Mouse (Mus musculus) embryonic facial prominence, embryonic 14.5 days (tissue): Measurements from ENCODE around the gene Eif3a. TPM values are rescaled to one million over a fixed set of nuclear protein-coding genes. Genes with fewer than 3 reads are reported as not detected.

Experiments used
- ATAC-seq: fragments of 200-750 bp; cut with Nextera tagmentation; 2 replicates; pipeline ENCODE4 v1.8.0; 2017; ENCODE audit warnings: low read depth, moderate number of reproducible peaks, moderate TSS enrichment
- DNase-seq: peaks from one replicate; pipeline ENCODE4 v3.0.0-alpha.2; 2015; ENCODE audit warnings: low spot score
- H3K27ac ChIP-seq: fragments of 300-500 bp; sonication (generic); replicated peaks from 2 replicates; pipeline ENCODE4 v1.5.1; 2014; ENCODE audit warnings: low read depth, mild to moderate bottlenecking, low read length, moderate library complexity
- H3K27me3 ChIP-seq: fragments of 300-500 bp; sonication (generic); replicated peaks from 2 replicates; pipeline ENCODE4 v1.6.1; 2014; ENCODE audit warnings: low read length; ENCODE audit not compliant: control insufficient read depth, insufficient read depth
- H3K36me3 ChIP-seq: fragments of 300-500 bp; sonication (generic); 2 replicates; pipeline ENCODE4 v1.6.1; 2014; ENCODE audit warnings: low read length, mixed read lengths; ENCODE audit not compliant: control insufficient read depth, insufficient read depth
- H3K4me1 ChIP-seq: fragments of 300-500 bp; sonication (generic); 2 replicates; pipeline ENCODE4 v1.6.1; 2014; ENCODE audit warnings: antibody characterized with exemption, low read length; ENCODE audit not compliant: control insufficient read depth, insufficient read depth
- H3K4me2 ChIP-seq: fragments of 300-500 bp; sonication (generic); 2 replicates; pipeline ENCODE4 v1.6.1; 2014; ENCODE audit warnings: low read depth, mild to moderate bottlenecking, low read length, moderate library complexity, mixed read lengths
- H3K4me3 ChIP-seq: fragments of 300-500 bp; sonication (generic); 2 replicates; pipeline ENCODE4 v1.5.1; 2014; ENCODE audit warnings: low read depth, mild to moderate bottlenecking, low read length
- H3K9ac ChIP-seq: fragments of 300-500 bp; sonication (generic); 2 replicates; pipeline ENCODE4 v1.6.1; 2014; ENCODE audit warnings: low read depth, mild to moderate bottlenecking, low read length, moderate library complexity, mixed read lengths
- H3K9me3 ChIP-seq: fragments of 300-500 bp; sonication (generic); 2 replicates; pipeline ENCODE4 v1.6.1; 2016; ENCODE audit warnings: low read length; ENCODE audit not compliant: control insufficient read depth
- WGBS: fragments of 180-500 bp; shearing (Covaris S2); extraction: QIAGEN DNeasy Blood & Tissue Kit; methylation state at CpG from one replicate; pipeline ENCODE4 v1.1.7; 2014; 5-methylcytosine and 5-hydroxymethylcytosine counted together
- polyA plus RNA-seq: library from polyadenylated mRNA; unstranded; fragments of >200 nt; fragmentation: Nextera tagmentation; extraction: Ambion mirVana; gene quantifications from 2 replicates; pipeline ENCODE4 v1.2.1, GENCODE M21; 2014

The Eif3a gene
- polyA plus RNA-seq, 1 experiment from 2014 or later = 165 TPM

GRCm38 (mm10) chr19:60755438-60756191, 34.8 kb downstream of the Eif3a start, which contains the start of gene Nanos1:
Nanos1 (plus strand) TSS chr19:60755987.
- Histone ChIP-seq H3K9me3 (no peaks in the 10 kb centered on the region), H3K4me1 (peaks cover 11% of the 10 kb centered on the region), H3K36me3 (peaks cover 10% of the 10 kb centered on the region; the same call in 1 of the 2 replicates), H3K4me2 (peak within 1 kb of the TSS; percentile 99), H3K9ac (peak within 1 kb of the TSS; percentile 71), H3K27ac (peak within 1 kb of the TSS; percentile 44), H3K27me3 (no peaks in the 10 kb centered on the region; the same call in 1 of the 2 replicates), H3K4me3 (peak within 1 kb of the TSS; percentile 77)
- DNase-seq (peak; percentile 94), ATAC-seq (peak; percentile 94)
- 3% methylated on average over 21 of the region's 58 CpGs for WGBS

GRCm38 (mm10) chr19:60747801-60748200, 42.7 kb downstream of the Eif3a start:
- H3K4me1 ChIP-seq = no peaks in the 10 kb centered on the region
- no peak for ATAC-seq
- no peak overlapping the region for H3K4me2 ChIP-seq
- no peaks in the 10 kb centered on the region for H3K36me3 ChIP-seq
- WGBS = 92% methylated on average over 1 of the region's 1 CpGs
- no peak overlapping the region for H3K27ac ChIP-seq
- no peaks in the 10 kb centered on the region for H3K9me3 ChIP-seq
- H3K27me3 ChIP-seq = no peaks in the 10 kb centered on the region
- no peak for DNase-seq
- no peak overlapping the region for H3K9ac ChIP-seq
- no peak overlapping the region for H3K4me3 ChIP-seq

GRCm38 (mm10) chr19:60743767-60744547, 46.5 kb downstream of the Eif3a start:
- WGBS = 66% methylated on average over 4 of the region's 5 CpGs
- Histone ChIP-seq H3K9me3 (no peaks in the 10 kb centered on the region), H3K27ac (no peak overlapping the region)

DNA sequence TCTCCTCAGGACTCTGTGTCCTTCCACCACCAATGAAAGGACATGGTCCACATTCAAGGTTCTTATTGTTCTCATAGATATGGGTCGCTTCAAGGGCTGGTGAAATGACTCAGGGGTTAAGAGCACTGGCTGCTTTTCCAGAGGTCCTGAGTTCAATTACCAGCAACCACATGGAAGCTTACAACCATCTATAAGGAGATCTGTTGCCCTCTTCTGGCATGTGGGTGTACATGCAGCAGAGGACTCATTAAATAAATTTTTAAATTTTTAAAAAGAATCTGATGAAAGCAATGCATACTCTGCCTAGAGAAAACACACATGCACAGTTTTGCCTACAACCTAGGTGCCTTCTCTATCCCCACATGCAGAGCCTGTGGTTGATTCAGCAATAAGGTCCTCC, 49.9 kb downstream of the Eif3a start:
- Histone ChIP-seq H3K4me2 (no peak overlapping the region), H3K36me3 (no peaks in the 10 kb centered on the region), H3K9ac (no peak overlapping the region), H3K27ac (no peak overlapping the region), H3K27me3 (no peaks in the 10 kb centered on the region), H3K4me3 (no peak overlapping the region), H3K9me3 (no peaks in the 10 kb centered on the region), H3K4me1 (no peaks in the 10 kb centered on the region)
- 61% methylated on average over 1 of the region's 1 CpGs for WGBS
- DNase-seq (no peak), ATAC-seq (no peak)

More at GRCm38 (mm10) chr19:60743767-60744547, 46.5 kb downstream of the Eif3a start:
- Histone ChIP-seq H3K4me2 (no peak overlapping the region), H3K36me3 (no peaks in the 10 kb centered on the region), H3K4me1 (no peaks in the 10 kb centered on the region), H3K27me3 (no peaks in the 10 kb centered on the region), H3K9ac (no peak overlapping the region), H3K4me3 (no peak overlapping the region)
- no peak for DNase-seq
- no peak for ATAC-seq

- H3K27ac ChIP-seq = no peak overlapping the region
- no peaks in the 10 kb centered on the region for H3K9me3 ChIP-seq
- ATAC-seq (no peak), DNase-seq (no peak)
- no peaks in the 10 kb centered on the region for H3K36me3 ChIP-seq
- no peak overlapping the region for H3K9ac ChIP-seq
- H3K4me3 ChIP-seq = no peak overlapping the region
- WGBS = 76% methylated on average over 1 of the region's 1 CpGs
- H3K27me3 ChIP-seq = no peaks in the 10 kb centered on the region
- no peak overlapping the region for H3K4me2 ChIP-seq
- no peaks in the 10 kb centered on the region for H3K4me1 ChIP-seq
Observed at GRCm38 (mm10) chr19:60731966-60732365, 58.5 kb downstream of the Eif3a start.

DNA sequence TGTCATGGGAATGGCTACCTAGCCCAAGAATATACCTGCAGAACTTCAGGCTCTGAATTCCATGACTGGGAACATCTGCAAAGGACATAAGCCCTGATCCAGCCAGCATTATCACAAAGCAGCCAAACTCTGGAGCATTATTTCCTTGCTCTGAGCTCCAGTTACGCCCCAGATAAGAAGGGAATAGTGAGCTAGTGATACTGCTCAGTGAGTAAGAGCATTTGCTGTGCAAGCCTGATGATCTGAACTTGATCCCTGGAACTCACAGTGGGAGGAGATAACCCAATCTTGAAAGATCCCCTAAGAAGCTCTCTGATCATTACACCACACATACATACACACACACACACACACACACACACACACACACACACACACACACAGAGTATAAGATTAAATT, 59.2 kb downstream of the Eif3a start:
- DNase-seq (no peak), ATAC-seq (no peak)
- no peak overlapping the region for H3K27ac ChIP-seq
- H3K4me1 ChIP-seq = no peaks in the 10 kb centered on the region
- H3K4me3 ChIP-seq = no peak overlapping the region
- H3K36me3 ChIP-seq = no peaks in the 10 kb centered on the region
- 75% methylated on average over 1 of the region's 1 CpGs for WGBS
- H3K9ac ChIP-seq = no peak overlapping the region
- no peak overlapping the region for H3K4me2 ChIP-seq
- H3K27me3 ChIP-seq = no peaks in the 10 kb centered on the region
- H3K9me3 ChIP-seq = no peaks in the 10 kb centered on the region

DNA sequence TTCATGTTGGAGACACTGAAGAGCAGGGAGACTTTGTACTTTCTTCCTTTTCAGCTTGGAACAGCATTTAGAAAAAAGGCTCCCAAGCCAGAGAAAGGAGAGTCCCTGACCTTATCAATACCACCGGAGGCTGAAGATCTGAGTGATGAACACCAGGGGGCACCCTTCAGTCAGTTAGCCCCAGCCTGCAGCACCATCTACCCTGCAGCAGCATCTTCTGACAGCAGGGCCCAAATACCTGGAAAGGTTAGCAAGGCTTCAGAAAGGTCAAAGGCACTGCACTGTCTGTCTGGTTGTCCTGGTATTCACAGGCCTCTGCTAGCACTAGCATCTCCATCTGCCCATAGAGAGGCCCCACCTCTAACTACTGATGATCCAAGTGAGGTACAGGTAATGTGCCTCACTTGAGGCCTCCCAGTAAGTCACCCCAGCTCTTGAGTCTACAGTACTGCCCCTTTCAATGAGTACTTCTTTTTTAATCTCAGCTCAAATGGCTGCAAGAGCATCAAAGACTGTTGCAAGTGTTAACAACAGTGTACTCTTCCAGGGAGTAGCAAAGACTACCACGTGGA, 60.1 kb downstream of the Eif3a start:
- H3K27ac ChIP-seq = no peak overlapping the region
- H3K4me3 ChIP-seq = no peak overlapping the region
- H3K4me2 ChIP-seq = no peak overlapping the region
- H3K9ac ChIP-seq = no peak overlapping the region
- DNase-seq = peak; percentile 21
- WGBS = 53% methylated on average over 2 of the region's 2 CpGs
- H3K9me3 ChIP-seq = no peaks in the 10 kb centered on the region
- no peaks in the 10 kb centered on the region for H3K36me3 ChIP-seq
- no peaks in the 10 kb centered on the region for H3K4me1 ChIP-seq
- no peak for ATAC-seq
- no peaks in the 10 kb centered on the region for H3K27me3 ChIP-seq

- ATAC-seq (no peak), DNase-seq (no peak)
- no peak overlapping the region for H3K4me2 ChIP-seq
- no peaks in the 10 kb centered on the region for H3K27me3 ChIP-seq
- no peaks in the 10 kb centered on the region for H3K36me3 ChIP-seq
- no peaks in the 10 kb centered on the region for H3K4me1 ChIP-seq
- WGBS = 92% methylated on average over 2 of the region's 2 CpGs
- no peak overlapping the region for H3K9ac ChIP-seq
- no peak overlapping the region for H3K27ac ChIP-seq
- H3K4me3 ChIP-seq = no peak overlapping the region
- H3K9me3 ChIP-seq = no peaks in the 10 kb centered on the region
Observed at GRCm38 (mm10) chr19:60716381-60716780, 74.1 kb downstream of the Eif3a start.
